9 mouse cellular contexts compared by ENCODE assay signal in the genomic region with DNA sequence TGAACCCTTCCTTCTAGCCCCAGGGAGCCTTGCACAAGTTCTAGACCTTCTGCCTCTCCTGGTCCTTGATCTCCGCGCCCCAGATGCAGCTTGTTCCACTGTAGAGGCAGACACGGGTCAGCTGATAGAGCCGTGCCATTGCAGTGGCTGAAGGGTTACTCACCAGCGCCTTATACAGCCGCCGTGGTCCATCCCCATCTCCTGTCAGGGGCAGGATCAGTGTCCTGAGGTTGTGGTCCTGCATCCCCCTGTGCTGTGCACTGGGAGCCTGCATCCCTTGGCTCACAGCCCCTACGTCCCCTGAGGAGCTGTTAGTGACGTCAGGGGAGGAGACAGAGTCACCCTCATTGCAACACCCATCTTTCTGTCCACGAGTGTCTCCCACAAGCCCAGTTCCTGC. TPM values are rescaled to one million over a fixed set of nuclear protein-coding genes. Genes with fewer than 3 reads are reported as not detected.
DNase-seq lines count a peak whose midpoint lies in the region; ATAC-seq and TF ChIP-seq lines count a peak whose summit lies in the region.
"Had no signal": no experiment of that assay in that cellular context is flagged by ENCODE, and none has a peak within 500 bp of the region (broad histone marks: within the 10 kb centered on the region; RNA-seq: fewer than 3 reads in every experiment).

No protein-coding gene starts in this region.

- TF ChIP-seq POLR2A in cerebellum, adult 2 months (IDR thresholded peaks at IDR 0.05; ENCODE audit: borderline replicate concordance, insufficient read depth, low read length), result no peak

- TF ChIP-seq EP300 in liver, postnatal 0 days (IDR thresholded peaks at IDR 0.05; ENCODE audit: low read depth), result no peak

- no peaks in the 10 kb centered on the region for H3K27me3 ChIP-seq in cerebellum, adult 2 months (ENCODE audit: control insufficient read depth, insufficient read depth, low read length)
- H3K27me3 ChIP-seq in liver, embryonic 11.5 days (replicated peaks; ENCODE audit: control insufficient read depth, insufficient read depth, low read length), result no peaks in the 10 kb centered on the region
- H3K27me3 ChIP-seq in liver, postnatal 0 days (ENCODE audit: insufficient read depth, low read length), result no peaks in the 10 kb centered on the region
- H3K27me3 ChIP-seq: embryonic facial prominence, embryonic 12.5 days had no signal

- H3K4me3 ChIP-seq in cerebellum, adult 2 months (replicated peaks; ENCODE audit: insufficient read depth, low read depth, low read length), result peak overlapping the region; percentile 26
- peak overlapping the region; percentile 2; the same call in 1 of the 2 replicates for H3K4me3 ChIP-seq in liver, embryonic 11.5 days (ENCODE audit: low read depth, low read length)
- 0 out of 2 replicates have a peak overlapping the region, but pooled peaks have one; percentile 4 for H3K4me3 ChIP-seq in liver, postnatal 0 days (ENCODE audit: low read depth, low read length)
- H3K4me3 ChIP-seq: embryonic facial prominence, embryonic 12.5 days had no signal

- H3K4me2 ChIP-seq in liver, embryonic 11.5 days, result peak overlapping the region; percentile 55
- H3K4me2 ChIP-seq in liver, postnatal 0 days (ENCODE audit: low read depth, low read length), result peak overlapping the region; percentile 18
- H3K4me2 ChIP-seq: embryonic facial prominence, embryonic 12.5 days had no signal

- H3K9ac ChIP-seq in liver, embryonic 11.5 days (ENCODE audit: low read depth, low read length), result peak overlapping the region; percentile 25; the same call in 1 of the 2 replicates
- H3K9ac ChIP-seq in liver, postnatal 0 days (replicated peaks), result peak overlapping the region; percentile 16
- H3K9ac ChIP-seq: embryonic facial prominence, embryonic 12.5 days had no signal

- 19% methylated on average over 10 of the region's 10 CpGs for WGBS in cerebellum, adult 2 months
- WGBS in liver, embryonic 11.5 days, result 51% methylated on average over 10 of the region's 10 CpGs
- 29% methylated on average over 10 of the region's 10 CpGs for WGBS in liver, postnatal 0 days (ENCODE audit: insufficient replicate concordance)

- H3K27ac ChIP-seq in cerebellum, adult 2 months (ENCODE audit: insufficient read depth, low read length), result peak overlapping the region; percentile 86
- H3K27ac ChIP-seq in liver, embryonic 11.5 days (ENCODE audit: low read depth, low read length), result peak overlapping the region; percentile 75
- H3K27ac ChIP-seq in liver, postnatal 0 days (ENCODE audit: low read depth), result peak overlapping the region; percentile 41
- H3K27ac ChIP-seq: embryonic facial prominence, embryonic 12.5 days had no signal

- peaks cover 85% of the 10 kb centered on the region for H3K4me1 ChIP-seq in cerebellum, adult 2 months (ENCODE audit: control insufficient read depth, insufficient read depth, low read length)
- H3K4me1 ChIP-seq in liver, embryonic 11.5 days (replicated peaks; ENCODE audit: control insufficient read depth, insufficient read depth, low read length), result peaks cover 65% of the 10 kb centered on the region
- H3K4me1 ChIP-seq in liver, postnatal 0 days (ENCODE audit: insufficient read depth), result peaks cover 64% of the 10 kb centered on the region

- no peaks in the 10 kb centered on the region for H3K9me3 ChIP-seq in liver, embryonic 11.5 days (ENCODE audit: control insufficient read depth, low read length)
- no peaks in the 10 kb centered on the region for H3K9me3 ChIP-seq in liver, postnatal 0 days (ENCODE audit: low read length)
- H3K9me3 ChIP-seq: embryonic facial prominence, embryonic 12.5 days had no signal

- no peak for ATAC-seq in cerebellum, adult (ENCODE audit: insufficient number of reproducible peaks, low FRiP score, low TSS enrichment)
- peak; percentile 6; the same call in 1 of the 2 replicates for ATAC-seq in liver, embryonic 11.5 days (replicated peaks; ENCODE audit: low FRiP score)
- ATAC-seq in granulocyte monocyte progenitor cell, adult 5-6 weeks (replicated peaks; ENCODE audit: poor library complexity, severe bottlenecking), result peak; percentile 45
- ATAC-seq in liver, postnatal 0 days, result no peak

- peaks cover 25% of the 10 kb centered on the region for H3K36me3 ChIP-seq in liver, embryonic 11.5 days (ENCODE audit: control insufficient read depth, insufficient read depth, low read length)
- H3K36me3 ChIP-seq in liver, postnatal 0 days (replicated peaks; ENCODE audit: insufficient read depth, low read length), result peaks cover 22% of the 10 kb centered on the region

- peak in 1 of 2 experiments; percentile 56 for DNase-seq in cerebellum, adult 2 months
- no peak for DNase-seq in liver, embryonic 11.5 days (ENCODE audit: low spot score)
- DNase-seq in liver, result no peak
- no peak for DNase-seq in liver, postnatal 0 days
- no peak for DNase-seq in right cerebral cortex, postnatal 4 days
- no peak for DNase-seq in right cerebral cortex, postnatal 14 days

- no peak for TF ChIP-seq CTCF in cerebellum, adult 2 months (IDR thresholded peaks at IDR 0.05; ENCODE audit: borderline replicate concordance, insufficient read depth, low read depth, low read length)
- no peak for TF ChIP-seq CTCF in liver, postnatal 0 days (IDR thresholded peaks at IDR 0.05; ENCODE audit: low read depth)

RNA-seq across cellular contexts. Expression of gene Pip5k1c, which starts 10.5 kb away (rescaled TPM):
- polyA plus RNA-seq in cerebellum, adult 2 months (2012; rRNA removed), result 288 and 314 TPM in 2 replicates
- 40.0 and 42.5 TPM in 2 replicates for polyA plus RNA-seq in liver, embryonic 11.5 days (2014; fragmentation: Nextera tagmentation; extraction: Ambion mirVana)
- 32.4 and 42.7 TPM in 2 replicates for total RNA-seq in granulocyte monocyte progenitor cell, adult 5-6 weeks (2014; fragmentation: Nextera tagmentation)
- total RNA-seq in granulocyte monocyte progenitor cell, adult 5-6 weeks (2017), result 24.7 and 32.7 TPM in 2 replicates
- 8.8 and 9.7 TPM in 2 replicates for polyA plus RNA-seq in liver, postnatal 0 days (2015; fragmentation: Nextera tagmentation; extraction: Ambion mirVana)

RNA-seq across cellular contexts. Expression of gene Tjp3, which starts 11.9 kb away (rescaled TPM):
- 0.51 and 1.2 TPM in 2 replicates for polyA plus RNA-seq in cerebellum, adult 2 months (2012; rRNA removed)
- polyA plus RNA-seq in liver, embryonic 11.5 days (2014; fragmentation: Nextera tagmentation; extraction: Ambion mirVana), result 1.8 TPM in 2 replicates
- 1.0 and 8.4 TPM in 2 replicates for total RNA-seq in granulocyte monocyte progenitor cell, adult 5-6 weeks (2014; fragmentation: Nextera tagmentation)
- 1.3 and 6.2 TPM in 2 replicates for total RNA-seq in granulocyte monocyte progenitor cell, adult 5-6 weeks (2017)
- polyA plus RNA-seq in liver, postnatal 0 days (2015; fragmentation: Nextera tagmentation; extraction: Ambion mirVana), result 1.7 and 1.8 TPM in 2 replicates

RNA-seq across cellular contexts. Expression of gene Cactin, which starts 17.6 kb away (rescaled TPM):
- polyA plus RNA-seq in cerebellum, adult 2 months (2012; rRNA removed), result 36.3 and 36.9 TPM in 2 replicates
- 49.9 and 51.9 TPM in 2 replicates for polyA plus RNA-seq in liver, embryonic 11.5 days (2014; fragmentation: Nextera tagmentation; extraction: Ambion mirVana)
- total RNA-seq in granulocyte monocyte progenitor cell, adult 5-6 weeks (2014; fragmentation: Nextera tagmentation), result 16.2 and 16.3 TPM in 2 replicates
- 19.4 and 26.5 TPM in 2 replicates for total RNA-seq in granulocyte monocyte progenitor cell, adult 5-6 weeks (2017)
- 12.4 and 12.9 TPM in 2 replicates for polyA plus RNA-seq in liver, postnatal 0 days (2015; fragmentation: Nextera tagmentation; extraction: Ambion mirVana)

RNA-seq across cellular contexts. Expression of gene Tbxa2r, which starts 25.3 kb away (rescaled TPM):
- polyA plus RNA-seq in cerebellum, adult 2 months (2012; rRNA removed), result 2.2 and 3.2 TPM in 2 replicates
- 7.8 and 7.9 TPM in 2 replicates for polyA plus RNA-seq in liver, embryonic 11.5 days (2014; fragmentation: Nextera tagmentation; extraction: Ambion mirVana)
- not detected in 2 replicates for total RNA-seq in granulocyte monocyte progenitor cell, adult 5-6 weeks (2014; fragmentation: Nextera tagmentation)
- 0.09 TPM in 1 of 2 replicates, not detected in the other for total RNA-seq in granulocyte monocyte progenitor cell, adult 5-6 weeks (2017)
- 5.2 and 5.4 TPM in 2 replicates for polyA plus RNA-seq in liver, postnatal 0 days (2015; fragmentation: Nextera tagmentation; extraction: Ambion mirVana)

RNA-seq across cellular contexts. Expression of gene Apba3, which starts 36.5 kb away (rescaled TPM):
- 61.8 and 63.9 TPM in 2 replicates for polyA plus RNA-seq in cerebellum, adult 2 months (2012; rRNA removed)
- 47.5 and 55.0 TPM in 2 replicates for polyA plus RNA-seq in liver, embryonic 11.5 days (2014; fragmentation: Nextera tagmentation; extraction: Ambion mirVana)
- total RNA-seq in granulocyte monocyte progenitor cell, adult 5-6 weeks (2014; fragmentation: Nextera tagmentation), result 19.7 and 29.1 TPM in 2 replicates
- total RNA-seq in granulocyte monocyte progenitor cell, adult 5-6 weeks (2017), result 14.2 and 19.9 TPM in 2 replicates
- 21.1 and 23.2 TPM in 2 replicates for polyA plus RNA-seq in liver, postnatal 0 days (2015; fragmentation: Nextera tagmentation; extraction: Ambion mirVana)

Comparison
In these comparisons a context has a peak if more than half of its experiments do, and no peak if none do; other contexts are left out.
1. ATAC-seq: peak in liver, embryonic 11.5 days (single experiment) and granulocyte monocyte progenitor cell, adult 5-6 weeks (single experiment); none in cerebellum, adult (single experiment) and liver, postnatal 0 days (single experiment).
2. Peak in every context shown above with its lines, with median percentiles within 50 percentile points of each other: H3K27ac ChIP-seq and H3K4me3 ChIP-seq.